Mouse (Mus musculus): ENCODE measurements around the gene Cela3b.

DNA sequence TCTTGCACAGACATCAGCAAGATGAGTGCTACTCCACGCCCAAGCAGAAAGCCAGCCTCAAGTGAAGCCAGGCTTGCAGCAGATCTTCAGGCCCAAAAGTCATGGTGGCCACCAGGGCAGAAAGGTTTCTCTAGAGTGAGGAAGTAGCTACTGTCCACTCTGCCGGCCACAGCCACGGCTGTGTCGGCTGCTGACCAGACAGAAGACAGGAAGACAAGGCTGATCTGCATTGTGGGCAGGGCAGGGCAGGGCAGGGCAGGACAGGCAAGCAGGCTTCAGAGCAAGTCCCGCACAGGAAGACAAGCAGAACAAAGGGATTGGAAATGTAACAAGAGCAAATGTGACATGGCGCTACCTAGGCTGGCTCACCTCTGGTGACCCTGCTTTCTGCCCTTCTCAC, 56.6 kb downstream of the Cela3b start:
- TF ChIP-seq EP300 (IDR thresholded peaks at IDR 0.05; ENCODE audit: low read depth), result no peak
- no peak for TF ChIP-seq CTCF (IDR thresholded peaks at IDR 0.05; ENCODE audit: low read depth)
